Mouse (Mus musculus): Measurements from ENCODE around the gene Tbc1d8b. TPM values are rescaled to one million over a fixed set of nuclear protein-coding genes. Genes with fewer than 3 reads are reported as not detected.

Gene Tbc1d8b
- polyA plus RNA-seq, 1 experiment: 2.1 TPM

DNA sequence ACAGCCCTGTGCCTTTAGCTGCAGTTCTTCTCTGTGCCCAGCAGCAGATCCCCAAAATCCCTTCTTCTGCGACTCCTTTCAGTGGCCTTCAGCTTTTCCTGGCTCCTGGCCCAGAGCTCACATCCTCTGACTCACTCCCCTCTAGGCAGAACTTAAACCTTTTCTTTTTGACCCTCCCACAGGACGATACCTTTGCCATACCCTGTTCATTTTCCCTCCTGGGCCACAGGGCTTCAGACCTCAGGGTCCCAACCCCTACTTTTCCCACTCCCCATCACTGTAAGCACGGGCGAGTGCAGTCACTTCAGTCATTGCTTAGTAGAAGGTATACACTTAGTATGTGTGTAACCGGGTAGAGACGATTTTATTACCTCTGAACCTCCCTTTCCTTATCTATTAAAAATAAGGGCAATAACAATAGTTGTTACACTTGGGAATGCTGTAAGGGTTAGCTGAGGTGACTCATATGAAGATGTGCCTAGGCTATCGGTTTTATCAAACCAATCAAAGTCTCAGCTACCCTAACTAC lies 90.4 kb downstream of the Tbc1d8b start:
- no peak for DNase-seq
- no peak for TF ChIP-seq POLR2A (IDR thresholded peaks at IDR 0.05; ENCODE audit: borderline replicate concordance, extremely low read depth, low read depth, low read length)
- no peak for TF ChIP-seq CTCF (IDR thresholded peaks at IDR 0.05; ENCODE audit: insufficient read depth, low read length)
- 69% methylated on average over 7 of the region's 7 CpGs for WGBS
- Histone ChIP-seq H3K4me3 (replicated peaks; ENCODE audit: extremely low read depth, low read depth, low read length) (no peak overlapping the region), H3K4me1 (ENCODE audit: control insufficient read depth, insufficient read depth, low read length) (no peaks in the 10 kb centered on the region)

DNA sequence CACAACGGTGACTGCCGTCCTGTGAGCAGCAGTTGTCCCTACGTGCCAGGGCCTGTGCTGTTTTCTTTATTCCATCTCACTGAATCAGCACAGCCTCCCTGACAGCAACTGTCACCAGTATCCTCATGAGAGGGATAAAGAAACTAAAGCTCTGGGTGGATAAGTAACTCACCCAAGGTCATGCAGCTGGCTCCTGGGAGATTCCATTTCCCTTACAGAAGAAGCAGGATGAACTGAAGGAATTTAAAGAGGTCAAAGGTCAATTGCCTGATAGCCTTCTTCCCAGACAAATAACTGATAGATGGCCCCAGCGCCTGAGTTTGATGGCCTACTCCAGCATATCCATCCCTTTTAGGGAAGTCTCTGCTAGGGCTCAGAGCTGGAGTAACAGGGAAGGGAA lies 92.6 kb downstream of the Tbc1d8b start:
- 77% methylated on average over 4 of the region's 4 CpGs for WGBS
- TF ChIP-seq POLR2A (IDR thresholded peaks at IDR 0.05; ENCODE audit: borderline replicate concordance, extremely low read depth, low read depth, low read length) (no peak), CTCF (IDR thresholded peaks at IDR 0.05; ENCODE audit: insufficient read depth, low read length) (no peak)
- H3K4me3 ChIP-seq (replicated peaks; ENCODE audit: extremely low read depth, low read depth, low read length): no peak overlapping the region
- H3K4me1 ChIP-seq (ENCODE audit: control insufficient read depth, insufficient read depth, low read length): 0 out of 2 replicates have a peak, but pooled peaks cover 2% of the 10 kb centered on the region
- no peak for DNase-seq

DNA sequence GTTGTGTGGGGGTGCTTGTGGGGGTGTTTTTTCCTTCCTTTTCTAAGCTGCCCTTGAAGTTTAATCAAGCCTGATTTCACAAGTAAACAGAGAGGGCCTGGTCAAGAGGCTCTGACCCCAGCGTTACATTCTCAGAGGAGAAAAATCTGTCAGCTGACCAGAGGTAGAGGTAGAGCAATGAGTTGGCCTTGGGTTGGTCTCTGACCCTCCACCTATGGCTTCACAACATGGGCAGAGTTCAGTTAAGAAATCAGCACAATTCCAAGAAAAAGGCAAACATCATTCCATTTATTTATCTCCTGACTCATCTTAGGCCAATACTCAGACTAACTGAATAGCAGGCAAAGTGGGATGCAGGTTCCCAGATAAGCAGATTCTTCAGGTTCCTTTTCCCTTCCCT lies 94.1 kb downstream of the Tbc1d8b start:
- TF ChIP-seq POLR2A (IDR thresholded peaks at IDR 0.05; ENCODE audit: borderline replicate concordance, extremely low read depth, low read depth, low read length) (no peak), CTCF (IDR thresholded peaks at IDR 0.05; ENCODE audit: insufficient read depth, low read length) (no peak)
- Histone ChIP-seq H3K4me1 (ENCODE audit: control insufficient read depth, insufficient read depth, low read length) (0 out of 2 replicates have a peak, but pooled peaks cover 2% of the 10 kb centered on the region), H3K4me3 (replicated peaks; ENCODE audit: extremely low read depth, low read depth, low read length) (no peak overlapping the region)
- DNase-seq: no peak
- WGBS: 83% methylated on average over 1 of the region's 1 CpGs

DNA sequence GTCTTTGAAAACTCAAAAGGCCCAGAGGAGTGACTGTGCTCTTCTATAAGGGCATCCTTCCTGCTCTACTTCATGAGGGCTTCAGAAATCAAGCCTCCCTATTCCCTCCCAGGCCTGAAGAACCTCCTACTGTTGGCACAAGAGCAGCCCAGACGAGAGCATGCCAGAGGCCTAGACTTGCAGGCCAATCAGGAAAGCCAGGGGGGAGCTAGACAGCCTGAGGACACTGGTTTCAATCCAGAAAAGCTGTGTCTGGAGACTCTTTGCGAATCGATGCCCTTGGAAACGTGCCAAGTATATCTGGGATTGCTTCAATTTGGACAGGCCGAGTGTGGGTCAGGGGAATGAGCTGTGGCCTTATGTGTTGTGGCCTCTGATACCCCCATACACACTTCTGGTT lies 94.6 kb downstream of the Tbc1d8b start:
- H3K4me3 ChIP-seq (replicated peaks; ENCODE audit: extremely low read depth, low read depth, low read length): no peak overlapping the region
- 69% methylated on average over 5 of the region's 5 CpGs for WGBS
- no peak for DNase-seq

DNA sequence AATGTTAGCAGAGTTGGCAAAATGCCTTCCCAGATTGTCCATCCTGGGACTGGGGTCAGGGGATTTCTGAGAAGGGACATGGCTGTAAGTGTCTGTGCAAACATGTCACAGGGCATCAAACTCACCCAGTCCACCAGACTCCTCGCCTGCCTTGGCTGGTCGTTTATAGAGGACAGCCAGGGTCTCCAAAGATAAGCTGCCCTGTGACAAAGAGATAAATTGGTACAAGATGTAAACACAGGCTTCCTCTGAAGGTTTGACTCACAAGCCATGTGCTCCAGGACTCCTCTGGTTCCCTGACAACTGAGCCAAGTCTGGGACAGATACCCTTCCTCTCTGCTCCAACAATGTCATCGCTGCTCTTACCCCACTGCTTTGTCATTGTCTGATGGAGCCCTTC lies 96.2 kb downstream of the Tbc1d8b start:
- 41% methylated on average over 3 of the region's 3 CpGs for WGBS
- TF ChIP-seq POLR2A (IDR thresholded peaks at IDR 0.05; ENCODE audit: borderline replicate concordance, extremely low read depth, low read depth, low read length) (no peak), CTCF (IDR thresholded peaks at IDR 0.05; ENCODE audit: insufficient read depth, low read length) (no peak)
- Histone ChIP-seq H3K4me3 (replicated peaks; ENCODE audit: extremely low read depth, low read depth, low read length) (no peak overlapping the region), H3K4me1 (ENCODE audit: control insufficient read depth, insufficient read depth, low read length) (peaks cover 2% of the 10 kb centered on the region; the same call in 1 of the 2 replicates)
- DNase-seq: no peak

More for the DNA sequence above, 94.6 kb downstream of the Tbc1d8b start:
- TF ChIP-seq POLR2A (IDR thresholded peaks at IDR 0.05; ENCODE audit: borderline replicate concordance, extremely low read depth, low read depth, low read length): no peak
- no peak for TF ChIP-seq CTCF (IDR thresholded peaks at IDR 0.05; ENCODE audit: insufficient read depth, low read length)
- 0 out of 2 replicates have a peak, but pooled peaks cover 2% of the 10 kb centered on the region for H3K4me1 ChIP-seq (ENCODE audit: control insufficient read depth, insufficient read depth, low read length)

DNA sequence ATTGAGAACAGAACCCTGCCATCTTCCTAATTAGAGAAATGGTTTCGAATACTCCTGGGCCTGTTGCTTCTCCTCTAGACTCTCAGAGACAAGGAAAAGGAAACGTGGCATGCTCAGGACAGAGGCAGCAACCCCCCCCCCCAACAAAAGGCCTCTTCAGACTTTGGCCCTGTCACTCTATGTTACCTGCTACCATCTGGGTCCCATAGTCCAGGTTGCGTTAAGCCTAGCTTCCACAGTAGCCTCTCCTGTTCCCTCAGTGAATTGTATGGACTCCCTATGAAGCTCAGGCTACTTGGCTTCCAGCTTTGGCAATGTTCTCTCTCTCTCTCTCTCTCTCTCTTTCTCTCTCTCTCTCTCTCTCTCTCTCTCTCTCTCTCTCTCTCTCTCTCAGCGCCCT lies 96.8 kb downstream of the Tbc1d8b start:
- DNase-seq: no peak
- no peak for TF ChIP-seq POLR2A (IDR thresholded peaks at IDR 0.05; ENCODE audit: borderline replicate concordance, extremely low read depth, low read depth, low read length)
- no peak for TF ChIP-seq CTCF (IDR thresholded peaks at IDR 0.05; ENCODE audit: insufficient read depth, low read length)
- 75% methylated on average over 4 of the region's 4 CpGs for WGBS
- Histone ChIP-seq H3K4me3 (replicated peaks; ENCODE audit: extremely low read depth, low read depth, low read length) (no peak overlapping the region), H3K4me1 (ENCODE audit: control insufficient read depth, insufficient read depth, low read length) (peaks cover 2% of the 10 kb centered on the region; the same call in 1 of the 2 replicates)

DNA sequence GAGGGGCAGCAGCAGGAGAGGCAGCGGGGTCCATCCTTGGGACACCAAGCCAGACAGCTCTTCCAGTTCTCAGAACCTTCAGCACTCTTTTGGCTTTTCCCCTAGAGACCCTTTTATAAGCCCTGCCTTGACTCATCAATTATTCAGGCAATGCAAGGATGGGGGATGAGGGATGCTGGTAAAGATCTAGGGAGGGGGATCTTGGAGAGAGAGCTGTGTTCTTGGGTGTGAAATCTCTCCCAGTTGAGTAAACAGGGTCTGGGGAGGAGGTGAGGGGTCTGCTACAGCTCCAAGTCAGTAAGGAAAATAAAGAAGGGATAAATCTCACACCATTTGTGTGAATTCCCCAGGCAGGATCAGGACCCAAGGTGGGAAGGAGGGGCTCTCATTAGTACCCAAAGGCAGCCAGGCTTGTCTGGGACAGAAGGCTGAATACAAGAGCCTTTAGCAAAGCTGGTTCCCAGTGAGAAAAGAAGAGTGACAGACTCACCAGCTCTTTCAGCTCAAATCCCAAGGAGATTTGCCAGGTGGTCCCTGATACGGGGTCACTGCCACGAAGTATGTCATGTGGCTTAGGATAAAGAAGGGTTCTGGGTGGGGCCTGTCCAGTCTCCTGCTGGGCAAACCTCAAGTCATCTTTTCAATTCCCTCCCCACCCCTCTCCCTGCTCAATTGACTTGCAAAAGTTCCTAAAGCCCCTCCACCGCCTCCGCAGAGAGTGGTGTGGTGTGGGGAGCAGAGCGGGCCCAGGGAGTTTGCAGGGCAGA lies 97.7 kb downstream of the Tbc1d8b start, which contains the start of gene Ripply1:
TSS of gene Ripply1 (minus strand) at position 76 of the 767 bp plus-strand sequence.
- 63% methylated on average over 6 of the region's 6 CpGs for WGBS
- no peak for TF ChIP-seq CTCF (IDR thresholded peaks at IDR 0.05; ENCODE audit: insufficient read depth, low read length)
- Histone ChIP-seq H3K4me1 (ENCODE audit: control insufficient read depth, insufficient read depth, low read length) (peaks cover 2% of the 10 kb centered on the region; the same call in 1 of the 2 replicates), H3K4me3 (replicated peaks; ENCODE audit: extremely low read depth, low read depth, low read length) (no peak within 1 kb of the TSS)
- DNase-seq: no peak

DNA sequence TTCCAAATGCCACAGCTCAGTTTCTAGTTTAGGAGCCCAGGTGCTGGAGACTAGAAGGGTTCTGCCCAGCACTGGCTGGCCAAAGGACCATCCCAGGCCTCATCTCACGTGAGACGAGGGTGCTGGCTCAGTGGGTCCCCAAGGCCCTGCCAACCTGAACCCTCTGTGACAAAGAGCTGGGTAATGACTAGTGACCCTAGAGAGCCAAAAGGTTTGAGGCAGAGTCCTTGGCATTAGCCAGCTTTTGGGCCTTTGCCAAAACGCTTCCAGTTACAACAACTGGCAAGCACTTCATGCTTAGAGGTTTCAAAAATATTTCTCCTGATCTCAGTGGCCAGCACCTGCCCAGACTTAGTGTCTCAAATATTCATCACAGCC lies 98.2 kb downstream of the Tbc1d8b start:
- 77% methylated on average over 3 of the region's 3 CpGs for WGBS
- no peak for DNase-seq
- TF ChIP-seq CTCF (IDR thresholded peaks at IDR 0.05; ENCODE audit: insufficient read depth, low read length) (no peak), POLR2A (IDR thresholded peaks at IDR 0.05; ENCODE audit: borderline replicate concordance, extremely low read depth, low read depth, low read length) (no peak)
- Histone ChIP-seq H3K4me1 (ENCODE audit: control insufficient read depth, insufficient read depth, low read length) (peaks cover 2% of the 10 kb centered on the region; the same call in 1 of the 2 replicates), H3K4me3 (replicated peaks; ENCODE audit: extremely low read depth, low read depth, low read length) (no peak overlapping the region)

DNA sequence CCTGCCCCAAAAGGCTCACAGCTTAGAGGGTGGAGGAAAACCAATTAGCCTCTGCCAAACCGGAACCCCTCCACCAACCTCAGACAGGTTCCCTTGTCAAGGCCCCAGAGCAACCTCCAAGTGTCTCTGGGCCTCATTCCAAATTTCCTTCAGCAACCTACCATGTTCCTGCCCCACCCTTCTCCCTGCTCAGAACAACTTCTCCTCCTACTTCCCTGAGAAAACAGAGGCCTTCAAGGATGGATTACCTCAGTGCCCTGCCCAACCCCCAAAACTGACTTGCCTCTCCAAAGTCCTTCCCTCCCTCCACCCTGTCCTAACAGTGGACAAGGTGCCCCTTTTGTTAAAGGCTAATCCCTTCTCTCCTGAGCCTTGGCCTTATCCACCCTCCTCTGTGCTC lies 101.0 kb downstream of the Tbc1d8b start:
- 50% methylated on average over 1 of the region's 1 CpGs for WGBS
- H3K4me3 ChIP-seq (replicated peaks; ENCODE audit: extremely low read depth, low read depth, low read length): no peak overlapping the region
- TF ChIP-seq CTCF (IDR thresholded peaks at IDR 0.05; ENCODE audit: insufficient read depth, low read length): no peak
- TF ChIP-seq POLR2A (IDR thresholded peaks at IDR 0.05; ENCODE audit: borderline replicate concordance, extremely low read depth, low read depth, low read length): no peak
- peak; percentile 17 for DNase-seq
- H3K4me1 ChIP-seq (ENCODE audit: control insufficient read depth, insufficient read depth, low read length): peaks cover 2% of the 10 kb centered on the region; the same call in 1 of the 2 replicates
